Mouse (Mus musculus) G1E-ER4 (cell line): ENCODE measurements around the gene Rpl19. TPM values are rescaled to one million over a fixed set of nuclear protein-coding genes. Genes with fewer than 3 reads are reported as not detected.

Source experiments
- GATA1 ChIP-seq: IDR thresholded peaks from one replicate; pipeline ENCODE4 v1.8.0; 2012; ENCODE audit warnings: low read length, inconsistent platforms
- polyA plus RNA-seq: library from polyadenylated mRNA; stranded (reverse); fragments of >175 nt; gene quantifications from 2 replicates; pipeline ENCODE4 v1.2.3, GENCODE M21; 2012

Gene Rpl19
- polyA plus RNA-seq = 2,070 and 2,415 TPM in 2 replicates

GRCm38 (mm10) chr11:98026570-98027296, at the start of gene Rpl19:
Gene Rpl19 (plus strand): TSS chr11:98026710.
- TF ChIP-seq GATA1 = no peak

- TF ChIP-seq GATA1 = no peak
These were observed 48.7 kb upstream of the Rpl19 start for GRCm38 (mm10) chr11:97977797-97978196.

GRCm38 (mm10) chr11:97978392-97978791, 48.1 kb upstream of the Rpl19 start:
- no peak for TF ChIP-seq GATA1

- no peak for TF ChIP-seq GATA1
These were observed 46.5 kb upstream of the Rpl19 start for GRCm38 (mm10) chr11:97979824-97980495.

- TF ChIP-seq GATA1 = no peak
These were observed 46.0 kb upstream of the Rpl19 start for GRCm38 (mm10) chr11:97980531-97980966.

GRCm38 (mm10) chr11:97982721-97983120, 43.8 kb upstream of the Rpl19 start:
- no peak for TF ChIP-seq GATA1

GRCm38 (mm10) chr11:97983506-97983905, 43.0 kb upstream of the Rpl19 start:
- TF ChIP-seq GATA1 = no peak

- no peak for TF ChIP-seq GATA1
These were observed 42.5 kb upstream of the Rpl19 start for GRCm38 (mm10) chr11:97983983-97984382.

- no peak for TF ChIP-seq GATA1
These were observed 40.5 kb upstream of the Rpl19 start, which contains the start of gene Plxdc1 for GRCm38 (mm10) chr11:97985727-97986677. Gene Plxdc1 (minus strand): TSS chr11:97986444.

GRCm38 (mm10) chr11:97986738-97987465, 39.6 kb upstream of the Rpl19 start:
- no peak for TF ChIP-seq GATA1

- TF ChIP-seq GATA1 = peak; percentile 35
These were observed 38.7 kb upstream of the Rpl19 start for GRCm38 (mm10) chr11:97987551-97988526.

GRCm38 (mm10) chr11:97988530-97989096, 37.9 kb upstream of the Rpl19 start:
- TF ChIP-seq GATA1 = no peak

GRCm38 (mm10) chr11:97994539-97995100, 31.9 kb upstream of the Rpl19 start:
- no peak for TF ChIP-seq GATA1
